Mouse (Mus musculus) adrenal gland, postnatal 36 days (tissue): ENCODE measurements around the gene Vdac2. TPM values are rescaled to one million over a fixed set of nuclear protein-coding genes. Genes with fewer than 3 reads are reported as not detected.

Experiments
- DNase-seq, 2 experiments: peaks; one replicate each; pipeline ENCODE4 v3.0.0; 2021; ENCODE audit warnings: mixed read lengths in 1 of 2
- total RNA-seq, 2 experiments: library from RNA; stranded (reverse); gene quantifications; 2 replicates each; pipeline ENCODE4 v1.2.3; 2021

The Vdac2 gene
- total RNA-seq, 2 experiments from 2014 or later = 206 to 231 TPM

GRCm38 (mm10) chr14:21851996-21852791, 27.2 kb downstream of the Vdac2 start:
- DNase-seq = no peak

GRCm38 (mm10) chr14:21853456-21854109, 28.5 kb downstream of the Vdac2 start:
- peak; percentile 76 to 84 for DNase-seq

GRCm38 (mm10) chr14:21854271-21854670, 29.2 kb downstream of the Vdac2 start:
- no peak for DNase-seq

GRCm38 (mm10) chr14:21855961-21856360, 30.9 kb downstream of the Vdac2 start:
- DNase-seq = no peak

- DNase-seq = peak; percentile 21 to 40
These were observed 31.8 kb downstream of the Vdac2 start for GRCm38 (mm10) chr14:21856886-21857285.

GRCm38 (mm10) chr14:21866291-21866690, 41.3 kb downstream of the Vdac2 start:
- no peak for DNase-seq

GRCm38 (mm10) chr14:21866816-21867215, 41.8 kb downstream of the Vdac2 start:
- DNase-seq = no peak

- peak; percentile 46 to 56 for DNase-seq
These were observed 65.4 kb downstream of the Vdac2 start for GRCm38 (mm10) chr14:21890430-21890829.

GRCm38 (mm10) chr14:21891581-21892340, 66.7 kb downstream of the Vdac2 start:
- DNase-seq = peak; percentile 53 to 64

- DNase-seq = no peak
These were observed 67.3 kb downstream of the Vdac2 start for GRCm38 (mm10) chr14:21892341-21892659.

Other genes starting within 250 kb of the Vdac2 start
- gene Dupd1, start 110.7 kb upstream of the Vdac2 start, total RNA-seq = 1 to 10 TPM in 1 of 2 experiments, under 1 TPM in 1; 0.23 to 1.2 TPM
- gene Samd8, start 74.7 kb upstream of the Vdac2 start, total RNA-seq = 10 to 100 TPM; 49.9 to 60.7 TPM
- under 1 TPM; 0.33 to 0.63 TPM for gene Dusp13, start 74.1 kb upstream of the Vdac2 start, total RNA-seq
- 10 to 100 TPM; 54.8 to 83.5 TPM for gene Comtd1, start 23.7 kb downstream of the Vdac2 start, total RNA-seq
- 10 to 100 TPM; 23.4 to 30.3 TPM for gene Zfp503, start 164.4 kb downstream of the Vdac2 start, total RNA-seq
- gene Lrmda, start 194.5 kb downstream of the Vdac2 start, total RNA-seq = 1 to 10 TPM; 5.2 to 7.2 TPM